Comparison of ENCODE assay signal across 11 mouse cellular contexts in genomic region chr4:147343042-147343908, GRCm38 (mm10). TPM values are rescaled to one million over a fixed set of nuclear protein-coding genes. Genes with fewer than 3 reads are reported as not detected.
DNase-seq lines count a peak whose midpoint lies in the region; ATAC-seq and TF ChIP-seq lines count a peak whose summit lies in the region.
"Not testable (repeated sequence)": the region's sequence is repeated elsewhere in the genome, so short reads cannot be mapped to it uniquely, and the experiment has no call there.
"Had no signal": no experiment of that assay in that cellular context is flagged by ENCODE, and none has a peak within 500 bp of the region (broad histone marks: within the 10 kb centered on the region; RNA-seq: fewer than 3 reads in every experiment).

No protein-coding gene starts in this region.

- H3K4me3 ChIP-seq in embryonic facial prominence, embryonic 14.5 days (ENCODE audit: low read depth, low read length); hindbrain, embryonic 13.5 days; kidney, postnatal 0 days (replicated peaks; ENCODE audit: low read depth, low read length); lung, embryonic 14.5 days (ENCODE audit: low read depth, low read length); midbrain, embryonic 15.5 days: not testable (repeated sequence)

- not testable (repeated sequence) for H3K9ac ChIP-seq in embryonic facial prominence, embryonic 14.5 days (ENCODE audit: low read depth, low read length); hindbrain, embryonic 13.5 days; kidney, postnatal 0 days (ENCODE audit: low read depth, low read length); lung, embryonic 14.5 days; midbrain, embryonic 15.5 days

- not testable (repeated sequence) for H3K4me2 ChIP-seq in embryonic facial prominence, embryonic 14.5 days (ENCODE audit: low read depth, low read length); hindbrain, embryonic 13.5 days; kidney, postnatal 0 days (ENCODE audit: low read length); lung, embryonic 14.5 days; midbrain, embryonic 15.5 days

- not testable (repeated sequence) for H3K36me3 ChIP-seq in embryonic facial prominence, embryonic 14.5 days (ENCODE audit: control insufficient read depth, insufficient read depth, low read length); hindbrain, embryonic 13.5 days; kidney, postnatal 0 days (ENCODE audit: insufficient read depth, low read length); lung, embryonic 14.5 days (ENCODE audit: insufficient read depth); midbrain, embryonic 15.5 days (replicated peaks)

- peak; percentile 15 for DNase-seq in NIH3T3 (ENCODE audit: low read depth)
- DNase-seq in embryonic facial prominence, embryonic 14.5 days (ENCODE audit: low spot score); kidney, postnatal 0 days (ENCODE audit: low spot score); lung, embryonic 14.5 days: not testable (repeated sequence)
- DNase-seq in gastrocnemius, postnatal 4 days (ENCODE audit: low spot score in 2 of 2), result peak; percentile 49 to 55
- DNase-seq in testis, postnatal 10 days (ENCODE audit: low spot score), result peak; percentile 62

- peaks cover 59% of the 10 kb centered on the region for H3K9me3 ChIP-seq in embryonic facial prominence, embryonic 14.5 days (ENCODE audit: control insufficient read depth, low read length)
- peaks cover 53% of the 10 kb centered on the region for H3K9me3 ChIP-seq in hindbrain, embryonic 13.5 days
- H3K9me3 ChIP-seq in kidney, postnatal 0 days (replicated peaks; ENCODE audit: low read length), result peaks cover 25% of the 10 kb centered on the region
- peaks cover 41% of the 10 kb centered on the region for H3K9me3 ChIP-seq in lung, embryonic 14.5 days (ENCODE audit: low read depth, low read length)
- H3K9me3 ChIP-seq in midbrain, embryonic 15.5 days, result peaks cover 60% of the 10 kb centered on the region

- 79% methylated on average over 6 of the region's 6 CpGs for WGBS in embryonic facial prominence, embryonic 14.5 days
- 77% methylated on average over 6 of the region's 6 CpGs for WGBS in hindbrain, embryonic 13.5 days
- 79% methylated on average over 6 of the region's 6 CpGs for WGBS in kidney, postnatal 0 days
- 78% methylated on average over 6 of the region's 6 CpGs for WGBS in lung, embryonic 14.5 days
- 76% methylated on average over 6 of the region's 6 CpGs for WGBS in midbrain, embryonic 15.5 days

- not testable (repeated sequence) for TF ChIP-seq CTCF in kidney, postnatal 0 days (IDR thresholded peaks at IDR 0.05; ENCODE audit: low read depth); lung, embryonic 14.5 days (IDR thresholded peaks at IDR 0.05; ENCODE audit: low read depth)

- peak; percentile 68 for ATAC-seq in embryonic facial prominence, embryonic 14.5 days (ENCODE audit: low read depth)
- peak; percentile 94 for ATAC-seq in hindbrain, embryonic 13.5 days (ENCODE audit: low FRiP score)
- ATAC-seq in kidney, postnatal 0 days (replicated peaks; ENCODE audit: low FRiP score, low read depth), result peak; percentile 86
- ATAC-seq in lung, embryonic 14.5 days (ENCODE audit: insufficient read depth), result peak; percentile 71
- ATAC-seq in midbrain, embryonic 15.5 days (replicated peaks), result peak; percentile 74

- H3K27ac ChIP-seq in embryonic facial prominence, embryonic 14.5 days (replicated peaks; ENCODE audit: low read depth, low read length); hindbrain, embryonic 13.5 days; kidney, postnatal 0 days; lung, embryonic 14.5 days (ENCODE audit: low read depth); midbrain, embryonic 15.5 days: not testable (repeated sequence)

- H3K27me3 ChIP-seq in embryonic facial prominence, embryonic 14.5 days (replicated peaks; ENCODE audit: control insufficient read depth, insufficient read depth, low read length); hindbrain, embryonic 13.5 days; kidney, postnatal 0 days (ENCODE audit: insufficient read depth, low read length); lung, embryonic 14.5 days (ENCODE audit: insufficient read depth, low read length); midbrain, embryonic 15.5 days (replicated peaks): not testable (repeated sequence)

- not testable (repeated sequence) for H3K4me1 ChIP-seq in embryonic facial prominence, embryonic 14.5 days (ENCODE audit: control insufficient read depth, insufficient read depth, low read length); hindbrain, embryonic 13.5 days (replicated peaks); kidney, postnatal 0 days (replicated peaks; ENCODE audit: insufficient read depth, low read length); lung, embryonic 14.5 days (ENCODE audit: insufficient read depth); midbrain, embryonic 15.5 days

RNA-seq across cellular contexts. Expression of gene Zfp978, which starts 17.8 kb away (rescaled TPM):
- not detected in 2 replicates for polyA plus RNA-seq in embryonic facial prominence, embryonic 14.5 days (2014; fragmentation: Nextera tagmentation; extraction: Ambion mirVana)
- not detected for total RNA-seq in gastrocnemius, postnatal 4 days (2021)
- not detected in 2 replicates for polyA plus RNA-seq in hindbrain, embryonic 13.5 days (2015; fragmentation: Nextera tagmentation; extraction: Ambion mirVana)
- polyA plus RNA-seq in kidney, postnatal 0 days (2015; fragmentation: Nextera tagmentation; extraction: Ambion mirVana), result 0.14 and 0.17 TPM in 2 replicates
- 0.21 TPM in 1 of 2 replicates, not detected in the other for polyA plus RNA-seq in lung, embryonic 14.5 days (2014; fragmentation: Nextera tagmentation; extraction: Ambion mirVana)
- polyA plus RNA-seq in midbrain, embryonic 15.5 days (2015; fragmentation: Nextera tagmentation; extraction: Ambion mirVana), result not detected in 2 replicates
- total RNA-seq: layer of hippocampus, adult 8-10 months; left cerebral cortex, postnatal 36 days had no signal

RNA-seq across cellular contexts. Expression of gene Zfp988, which starts 37.8 kb away (rescaled TPM):
- polyA plus RNA-seq in embryonic facial prominence, embryonic 14.5 days (2014; fragmentation: Nextera tagmentation; extraction: Ambion mirVana), result 0.09 TPM in 1 of 2 replicates, not detected in the other
- total RNA-seq in gastrocnemius, postnatal 4 days (2021), result not detected
- polyA plus RNA-seq in hindbrain, embryonic 13.5 days (2015; fragmentation: Nextera tagmentation; extraction: Ambion mirVana), result 0.09 and 0.22 TPM in 2 replicates
- polyA plus RNA-seq in kidney, postnatal 0 days (2015; fragmentation: Nextera tagmentation; extraction: Ambion mirVana), result 0.24 and 0.25 TPM in 2 replicates
- 0.32 TPM in 1 of 2 replicates, not detected in the other for polyA plus RNA-seq in lung, embryonic 14.5 days (2014; fragmentation: Nextera tagmentation; extraction: Ambion mirVana)
- polyA plus RNA-seq in midbrain, embryonic 15.5 days (2015; fragmentation: Nextera tagmentation; extraction: Ambion mirVana), result 0.09 and 0.13 TPM in 2 replicates
- total RNA-seq: heart, postnatal 36 days had no signal
